Mouse (Mus musculus) heart, adult 2 months (tissue): ENCODE measurements at regions not wholly inside any gene's neighbourhood (a gene's known extent, or its start where the extent isn't known, plus 50 kb on each side); places are given as distances from the start of the nearest gene placed in this dataset.
A peak's percentile ranks its signal among the peaks of the same experiment; 100 is the strongest.

Experiments
- DNase-seq, 2 experiments: peaks; one replicate each; pipeline ENCODE4 v3.0.0; 2021
- H3K27ac ChIP-seq: fragments of 200-600 bp; 2 replicates; pipeline ENCODE4 v1.8.1; 2022
- H3K27me3 ChIP-seq: fragments of 200-500 bp; 2 replicates; pipeline ENCODE4 v1.6.1; 2012; ENCODE audit warnings: mild to moderate bottlenecking, low read length, inconsistent platforms, mixed read lengths; ENCODE audit not compliant: control insufficient read depth, insufficient read depth
- H3K36me3 ChIP-seq: fragments of 200-500 bp; 2 replicates; pipeline ENCODE4 v1.6.1; 2012; ENCODE audit warnings: low read length, inconsistent platforms; ENCODE audit not compliant: control insufficient read depth, insufficient read depth
- H3K4me1 ChIP-seq: fragments of 200-500 bp; 2 replicates; pipeline ENCODE4 v1.6.1; 2011; ENCODE audit warnings: low read length; ENCODE audit not compliant: control insufficient read depth, insufficient read depth
- H3K4me3 ChIP-seq: fragments of 200-600 bp; 2 replicates; pipeline ENCODE4 v1.8.1; 2022
- H3K79me2 ChIP-seq: fragments of 200-500 bp; replicated peaks from 2 replicates; pipeline ENCODE4 v1.6.1; 2012; ENCODE audit warnings: mild to moderate bottlenecking, inconsistent platforms, low read length, moderate library complexity, mixed read lengths; ENCODE audit not compliant: control insufficient read depth, insufficient read depth
- H3K9ac ChIP-seq: fragments of 200-500 bp; 2 replicates; pipeline ENCODE4 v1.6.1; 2012; ENCODE audit warnings: low read depth, mild to moderate bottlenecking, control low read depth, inconsistent platforms, low read length, mixed read lengths
- CTCF ChIP-seq: fragments of 200-600 bp; IDR thresholded peaks from 2 replicates; pipeline ENCODE4 v1.8.1; 2022; ENCODE audit warnings: antibody characterized with exemption, mild to moderate bottlenecking, moderate library complexity
- EP300 ChIP-seq: fragments of 200-500 bp; IDR thresholded peaks from 2 replicates; pipeline ENCODE4 v1.6.1; 2011; ENCODE audit warnings: low read depth, low read length, control low read depth; ENCODE audit not compliant: insufficient read depth
- POLR2A ChIP-seq: fragments of 200-500 bp; IDR thresholded peaks from 2 replicates; pipeline ENCODE4 v1.6.1; 2011; ENCODE audit warnings: mild to moderate bottlenecking, low read depth, low read length, control low read depth; ENCODE audit not compliant: insufficient read depth
- whole genome bisulfite sequencing: fragments of 180-500 bp; shearing (Covaris S2); methylation state at CpG from one replicate; pipeline ENCODE4 v1.1.7; 2018; 5-methylcytosine and 5-hydroxymethylcytosine counted together
- intact Hi-C: fragments of 180-260 bp; cut with DNase I; formaldehyde crosslinking; loops from one replicate; pipeline ENCODE4 v1.15.1; 2025

GRCm38 (mm10) chr5:75736318-75736717, 161.6 kb downstream of the Kit start:
- no peaks in the 10 kb centered on the region; the same call in 1 of the 2 replicates for H3K4me1 ChIP-seq
- H3K27me3 ChIP-seq: no peaks in the 10 kb centered on the region
- intact Hi-C loops: no loop called here

GRCm38 (mm10) chr5:75734508-75734907, 159.8 kb downstream of the Kit start:
- H3K4me1 ChIP-seq: no peaks in the 10 kb centered on the region; the same call in none of the 2 replicates
- DNase-seq: peak; percentile 54 to 70
- H3K27ac ChIP-seq: no peak overlapping the region; the same call in 1 of the 2 replicates
- TF ChIP-seq EP300 (no peak), POLR2A (no peak), CTCF (no peak)
- no peaks in the 10 kb centered on the region for H3K79me2 ChIP-seq
- peak overlapping the region; percentile 26 for H3K9ac ChIP-seq
- WGBS: 67% methylated on average over 14 of the region's 14 CpGs
- no peaks in the 10 kb centered on the region for H3K36me3 ChIP-seq
- H3K27me3 ChIP-seq: no peaks in the 10 kb centered on the region
- intact Hi-C loops: no loop called here
- H3K4me3 ChIP-seq: no peak overlapping the region

More at GRCm38 (mm10) chr5:75736318-75736717, 161.6 kb downstream of the Kit start:
- no peak overlapping the region for H3K4me3 ChIP-seq
- H3K27ac ChIP-seq: no peak overlapping the region
- TF ChIP-seq CTCF (peak; percentile 46), EP300 (no peak), POLR2A (no peak)
- no peak overlapping the region for H3K9ac ChIP-seq
- DNase-seq: no peak
- no peaks in the 10 kb centered on the region for H3K79me2 ChIP-seq
- no peaks in the 10 kb centered on the region for H3K36me3 ChIP-seq

- H3K4me3 ChIP-seq: no peak overlapping the region
- DNase-seq: no peak
- no peak for TF ChIP-seq POLR2A
- TF ChIP-seq EP300: no peak
- no peak for TF ChIP-seq CTCF
- H3K27me3 ChIP-seq: no peaks in the 10 kb centered on the region
- no peaks in the 10 kb centered on the region for H3K79me2 ChIP-seq
- H3K4me1 ChIP-seq: no peaks in the 10 kb centered on the region; the same call in none of the 2 replicates
- H3K27ac ChIP-seq: no peak overlapping the region; the same call in 1 of the 2 replicates
- WGBS: 88% methylated on average over 6 of the region's 6 CpGs
- no peaks in the 10 kb centered on the region for H3K36me3 ChIP-seq
- intact Hi-C loops: no loop called here
- H3K9ac ChIP-seq: no peak overlapping the region
Observed at GRCm38 (mm10) chr5:75734043-75734442, 159.3 kb downstream of the Kit start.

GRCm38 (mm10) chr5:75731236-75731635, 156.5 kb downstream of the Kit start:
- no peak for TF ChIP-seq CTCF
- TF ChIP-seq POLR2A: no peak
- TF ChIP-seq EP300: no peak
- no peaks in the 10 kb centered on the region for H3K79me2 ChIP-seq
- H3K27ac ChIP-seq: no peak overlapping the region
- H3K9ac ChIP-seq: no peak overlapping the region
- H3K4me1 ChIP-seq: no peaks in the 10 kb centered on the region; the same call in none of the 2 replicates
- intact Hi-C loops: no loop called here
- H3K36me3 ChIP-seq: no peaks in the 10 kb centered on the region
- no peak overlapping the region for H3K4me3 ChIP-seq
- H3K27me3 ChIP-seq: no peaks in the 10 kb centered on the region
- DNase-seq: no peak
- 75% methylated on average over 4 of the region's 4 CpGs for WGBS

- WGBS: 61% methylated on average over 3 of the region's 3 CpGs
- H3K27ac ChIP-seq: no peak overlapping the region
- no peaks in the 10 kb centered on the region; the same call in none of the 2 replicates for H3K4me1 ChIP-seq
- TF ChIP-seq EP300 (no peak), POLR2A (no peak), CTCF (no peak)
- no peaks in the 10 kb centered on the region for H3K79me2 ChIP-seq
- no peak overlapping the region for H3K4me3 ChIP-seq
- H3K36me3 ChIP-seq: no peaks in the 10 kb centered on the region
- intact Hi-C loops: no loop called here
- DNase-seq: no peak
- no peaks in the 10 kb centered on the region for H3K27me3 ChIP-seq
- no peak overlapping the region for H3K9ac ChIP-seq
Observed at GRCm38 (mm10) chr5:75730698-75731097, 156.0 kb downstream of the Kit start.

- H3K9ac ChIP-seq: no peak overlapping the region
- no peak overlapping the region for H3K27ac ChIP-seq
- H3K4me1 ChIP-seq: no peaks in the 10 kb centered on the region
- WGBS: 86% methylated on average over 2 of the region's 2 CpGs
- no peak overlapping the region for H3K4me3 ChIP-seq
- H3K79me2 ChIP-seq: no peaks in the 10 kb centered on the region
- DNase-seq: no peak
- TF ChIP-seq POLR2A (no peak), EP300 (no peak)
- no peaks in the 10 kb centered on the region for H3K36me3 ChIP-seq
- H3K27me3 ChIP-seq: no peaks in the 10 kb centered on the region
- intact Hi-C loops: no loop called here
Observed at GRCm38 (mm10) chr5:75721291-75721690, 146.6 kb downstream of the Kit start.
